Mouse (Mus musculus) G1E (cell line): ENCODE measurements around the gene Fam19a2.

Experiments used
- CTCF ChIP-seq: IDR thresholded peaks from 2 replicates; pipeline ENCODE4 v1.5.1; 2012; ENCODE audit warnings: low read depth, low read length, inconsistent platforms, mixed read lengths
- GATA1 ChIP-seq: IDR thresholded peaks from 2 replicates; pipeline ENCODE4 v1.6.1; 2012; ENCODE audit warnings: borderline replicate concordance, low read length, inconsistent platforms, mixed read lengths
- GATA2 ChIP-seq: IDR thresholded peaks from 2 replicates; pipeline ENCODE4 v1.6.1; 2012; ENCODE audit warnings: low read depth, low read length, inconsistent platforms, borderline replicate concordance
- POLR2AphosphoS5 ChIP-seq: IDR thresholded peaks from 2 replicates; pipeline ENCODE4 v1.6.1; 2012; ENCODE audit warnings: low read depth, low read length, inconsistent platforms; ENCODE audit not compliant: insufficient replicate concordance
- TAL1 ChIP-seq: conservative IDR thresholded peaks from 2 replicates; pipeline ENCODE4 v1.6.1; 2012; ENCODE audit warnings: low read depth, low read length, inconsistent platforms, mixed read lengths

GRCm38 (mm10) chr10:123520613-123521012 is 256.8 kb downstream of the Fam19a2 start:
- TF ChIP-seq CTCF (no peak), GATA1 (no peak), TAL1 (no peak), POLR2AphosphoS5 (no peak), GATA2 (no peak)
